Mouse (Mus musculus): Measurements from ENCODE around the gene Slc25a54.

Slc25a54 gene

DNA sequence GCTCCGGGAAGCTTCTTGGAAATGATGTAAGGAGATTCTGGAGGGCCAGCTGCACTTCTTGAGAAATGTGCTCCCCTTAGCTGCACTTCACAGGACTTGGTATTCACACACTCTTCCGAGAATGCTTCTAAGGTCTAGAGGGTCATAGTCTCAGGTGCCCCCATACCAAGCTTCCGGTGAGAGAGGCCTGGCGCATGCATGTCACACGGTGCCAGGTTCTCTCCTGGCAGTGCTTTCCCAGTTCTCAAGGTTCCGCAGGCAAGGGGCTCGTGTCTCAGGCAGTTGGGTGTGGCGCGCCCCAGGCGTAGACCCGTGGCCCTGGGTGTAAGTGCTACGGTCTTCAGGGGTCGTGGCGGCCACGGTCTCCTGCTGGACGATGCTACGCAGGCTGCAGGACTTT is at the start of gene Slc25a54:
TSS of gene Slc25a54 (plus strand) at position 301 of the 400 bp plus-strand sequence.
- in situ Hi-C loops (cut with MseI, MboI) = no loop called here

DNA sequence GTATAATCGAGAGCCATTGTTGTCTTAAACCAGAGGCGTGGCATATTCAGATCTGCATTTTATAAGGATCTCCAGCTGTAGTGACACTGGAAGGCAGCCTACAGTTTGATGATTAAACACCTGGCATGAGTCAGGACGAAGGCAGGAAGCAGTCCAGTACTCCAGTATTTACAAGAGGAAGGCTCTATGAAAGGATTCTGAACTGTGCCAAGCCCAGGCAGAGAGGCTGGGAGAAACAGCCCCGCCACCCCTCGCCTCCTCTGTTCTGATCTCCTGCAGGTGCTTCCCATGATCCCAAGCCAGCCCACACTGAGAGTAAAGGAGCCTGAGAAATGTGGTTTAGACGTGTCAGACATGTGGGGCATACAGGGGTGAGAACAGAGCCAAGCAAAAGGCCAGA is 49.5 kb upstream of the Slc25a54 start:
- in situ Hi-C loops (cut with MseI, MboI) = no loop called here

DNA sequence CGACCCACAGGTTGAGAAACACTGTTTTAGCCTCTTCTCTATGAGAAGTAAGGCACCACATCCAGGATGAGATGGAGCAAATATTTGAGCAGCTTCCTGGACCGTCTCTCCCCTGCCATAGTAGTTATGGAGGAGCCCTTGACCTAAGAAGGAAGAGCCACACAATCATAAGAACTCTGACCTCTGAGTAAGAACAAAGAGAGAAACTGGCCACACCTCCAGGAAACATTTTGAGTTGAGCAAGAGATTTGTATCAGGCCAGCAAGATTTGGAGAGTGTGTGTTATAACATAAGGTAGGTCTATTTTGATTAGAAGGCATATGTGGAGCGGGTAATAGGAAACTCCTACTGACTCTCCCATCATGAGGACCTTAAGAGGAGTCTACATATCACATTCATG is 48.6 kb upstream of the Slc25a54 start:
- in situ Hi-C loops (cut with MseI, MboI) = no loop called here

DNA sequence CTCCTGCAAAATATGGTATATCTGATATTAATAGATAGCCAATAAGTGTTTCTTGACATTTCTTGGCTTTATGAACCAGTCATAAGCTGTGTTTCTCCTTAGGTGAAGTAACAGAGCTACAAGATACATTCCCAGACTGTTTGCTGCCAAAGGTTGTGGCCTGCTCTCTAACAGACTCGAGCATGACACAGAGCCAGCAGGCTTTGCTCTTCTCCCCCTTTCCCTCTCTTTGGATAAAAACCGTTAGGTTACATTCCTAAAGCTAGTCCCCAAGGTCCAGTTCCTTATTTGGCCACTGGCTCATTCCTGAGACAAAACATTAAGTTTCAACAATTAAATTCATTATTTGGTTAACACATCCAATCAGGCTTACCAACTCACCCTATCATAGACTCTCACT is 48.0 kb upstream of the Slc25a54 start:
- in situ Hi-C loops (cut with MseI, MboI) = no loop called here

DNA sequence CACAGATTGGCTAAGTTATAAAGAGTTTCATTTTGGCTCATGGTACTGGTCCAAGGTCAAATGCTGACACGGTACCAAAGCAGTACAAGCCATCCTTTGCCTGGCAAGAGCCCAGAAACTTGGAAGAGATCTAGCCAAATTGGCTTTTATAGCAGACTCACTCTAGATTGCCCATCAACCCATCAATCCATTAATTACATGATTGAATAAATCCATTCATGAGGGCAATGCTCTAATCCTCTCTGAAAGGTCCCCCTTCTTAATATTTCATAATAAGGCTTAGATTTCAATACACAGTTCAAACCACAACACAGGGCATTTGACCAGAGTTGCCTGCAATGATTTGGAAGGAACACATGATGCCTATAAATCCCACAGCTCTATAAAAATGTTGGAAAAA is 45.9 kb upstream of the Slc25a54 start:
- in situ Hi-C loops (cut with MseI, MboI) = no loop called here

DNA sequence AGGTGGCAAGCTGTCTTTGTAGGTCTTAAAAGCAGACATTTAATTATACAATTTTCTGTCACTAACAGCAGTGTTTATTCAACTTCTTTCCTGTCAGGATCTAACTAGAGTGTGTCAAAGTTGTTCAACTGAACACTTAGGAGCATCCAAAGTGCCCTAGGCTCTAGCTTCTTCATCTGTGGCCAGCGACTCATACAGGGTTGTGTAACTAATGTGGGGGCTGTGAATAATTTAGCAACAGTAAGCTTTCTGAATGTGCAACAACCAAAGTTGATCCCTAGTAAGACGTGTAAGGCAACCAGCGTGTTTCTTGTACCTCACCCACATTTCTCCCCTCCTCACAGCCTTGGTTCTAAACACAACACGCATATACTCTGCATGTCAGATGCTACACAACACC is 39.4 kb upstream of the Slc25a54 start:
- in situ Hi-C loops (cut with MseI, MboI) = no loop called here

DNA sequence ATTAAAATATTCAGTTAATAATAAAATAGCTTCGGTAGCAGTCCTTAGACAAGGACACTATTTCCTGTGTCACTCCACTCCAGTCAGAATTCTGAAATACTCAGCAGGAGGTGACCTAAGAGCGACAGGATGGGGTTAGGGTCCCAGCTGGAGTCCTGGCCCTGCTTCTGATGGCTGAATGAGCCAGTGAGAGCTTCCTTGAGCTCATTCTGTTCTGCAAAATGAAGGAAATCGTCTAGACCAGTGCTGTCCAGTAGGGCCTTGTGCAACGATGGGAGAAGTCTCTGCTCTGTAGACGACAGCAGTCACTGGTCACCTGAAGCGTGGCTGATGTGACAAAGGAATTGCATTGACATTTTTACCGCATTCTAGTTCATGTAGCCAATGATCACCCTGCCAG is 36.9 kb upstream of the Slc25a54 start:
- in situ Hi-C loops (cut with MseI, MboI) = no loop called here

DNA sequence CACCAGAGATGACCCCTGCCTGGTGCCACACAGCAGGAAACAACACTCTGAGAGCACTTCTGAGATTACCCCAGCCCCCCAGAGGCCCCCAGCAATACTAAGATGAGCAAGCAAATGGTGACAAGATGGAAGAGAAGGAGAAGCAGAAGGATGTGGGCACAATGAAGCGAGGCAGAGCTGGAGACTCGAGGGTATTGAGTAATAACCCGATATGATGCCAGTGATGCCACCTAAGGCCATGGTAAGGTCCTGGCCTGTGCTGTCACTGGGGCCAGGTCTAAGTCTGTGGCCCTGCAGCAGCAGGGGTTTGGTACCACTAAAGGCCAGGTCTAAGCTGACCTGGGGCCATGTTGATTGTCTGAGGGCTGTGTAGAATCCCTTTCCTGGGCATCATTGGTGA is 33.8 kb upstream of the Slc25a54 start:
- in situ Hi-C loops (cut with MseI, MboI) = no loop called here

DNA sequence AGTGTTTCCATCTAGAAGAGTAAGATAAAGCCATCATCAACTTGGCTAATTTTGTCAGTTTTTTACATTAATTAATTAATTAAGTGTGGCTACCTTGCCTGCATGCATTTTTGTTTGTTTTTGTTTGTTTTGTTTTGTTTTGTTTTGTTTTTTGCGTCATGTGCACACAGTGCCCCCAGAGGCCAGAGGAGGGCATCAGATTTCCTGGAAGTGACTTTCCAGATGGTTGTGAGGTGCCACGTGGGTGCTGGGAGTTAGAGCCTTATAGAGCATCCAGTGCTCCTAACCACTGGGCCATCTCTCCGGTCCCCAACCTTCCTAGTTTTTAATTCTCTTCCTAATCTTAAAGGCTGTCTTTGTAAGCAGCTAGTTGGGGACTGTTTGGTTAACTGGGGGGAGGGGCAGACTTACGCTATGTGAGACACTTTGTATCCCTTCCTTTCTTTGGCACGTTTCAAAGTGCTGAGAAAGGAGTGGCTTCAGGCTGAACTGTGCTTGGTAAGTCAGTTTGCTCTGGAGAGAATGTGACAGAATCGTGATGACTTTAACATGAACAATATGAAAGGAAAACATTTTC is 32.5 kb upstream of the Slc25a54 start:
- in situ Hi-C loops (cut with MseI, MboI) = no loop called here

DNA sequence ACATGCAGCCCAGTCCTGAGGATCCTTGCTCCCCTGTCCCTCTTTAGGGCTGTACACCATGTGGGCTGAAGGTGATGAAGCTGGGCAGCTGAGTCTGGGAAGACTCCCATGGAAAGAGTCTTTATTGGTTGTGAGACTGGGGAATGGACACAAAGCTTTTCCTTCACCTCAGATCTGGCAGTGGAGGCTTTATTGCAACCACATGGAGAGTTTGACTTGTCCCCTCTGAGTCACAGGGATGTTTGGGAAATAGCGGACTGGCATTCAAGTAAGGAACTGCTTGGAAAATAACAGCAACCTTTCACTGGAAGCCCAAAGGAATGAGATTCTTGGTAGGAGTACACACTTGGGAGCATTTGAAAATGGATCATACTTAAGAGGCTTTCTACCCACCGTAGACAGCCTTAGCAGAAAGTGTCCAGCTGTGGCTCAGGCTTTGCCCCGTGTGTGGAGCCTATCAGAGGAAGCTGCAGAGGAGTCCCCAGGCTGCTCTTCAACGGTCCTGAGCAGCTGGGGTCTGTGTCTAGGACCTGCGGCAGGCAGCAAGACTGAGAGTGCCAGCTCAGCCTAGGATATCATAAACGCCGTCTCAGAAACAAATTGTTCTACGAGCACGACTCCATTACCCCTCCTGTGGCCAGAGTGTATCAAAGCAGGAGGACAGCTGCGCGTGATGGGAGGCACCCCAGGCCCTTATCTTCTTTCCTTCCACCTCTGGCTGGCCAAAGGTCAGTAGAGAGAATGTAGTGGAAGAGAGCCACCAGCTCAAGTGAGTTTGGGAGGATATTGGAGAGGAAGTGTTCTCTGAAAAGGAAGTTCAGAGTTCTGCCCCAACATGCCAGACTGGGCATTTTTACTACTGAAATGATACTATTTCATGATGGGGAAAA is 29.0 kb upstream of the Slc25a54 start:
- in situ Hi-C loops (cut with MseI, MboI) = no loop called here

DNA sequence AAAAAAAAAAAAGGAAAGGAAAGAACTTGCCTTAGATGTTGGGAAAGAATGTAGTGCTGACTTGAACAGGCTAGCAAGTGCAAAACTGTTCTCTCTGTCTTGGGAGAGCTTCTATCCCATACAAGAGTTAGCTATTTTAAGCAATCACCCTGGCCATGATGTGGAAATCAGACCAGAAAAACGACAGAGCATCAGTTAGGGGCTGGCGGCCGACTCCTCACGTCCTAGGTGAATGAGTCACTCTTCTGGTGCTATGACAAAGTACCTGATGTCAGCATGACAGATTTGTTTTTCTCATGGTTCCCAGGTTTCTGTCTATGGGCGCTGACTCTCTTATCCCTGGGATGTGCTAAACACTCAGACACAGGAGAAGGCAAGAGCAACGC is 28.3 kb upstream of the Slc25a54 start:
- in situ Hi-C loops (cut with MseI, MboI) = no loop called here

DNA sequence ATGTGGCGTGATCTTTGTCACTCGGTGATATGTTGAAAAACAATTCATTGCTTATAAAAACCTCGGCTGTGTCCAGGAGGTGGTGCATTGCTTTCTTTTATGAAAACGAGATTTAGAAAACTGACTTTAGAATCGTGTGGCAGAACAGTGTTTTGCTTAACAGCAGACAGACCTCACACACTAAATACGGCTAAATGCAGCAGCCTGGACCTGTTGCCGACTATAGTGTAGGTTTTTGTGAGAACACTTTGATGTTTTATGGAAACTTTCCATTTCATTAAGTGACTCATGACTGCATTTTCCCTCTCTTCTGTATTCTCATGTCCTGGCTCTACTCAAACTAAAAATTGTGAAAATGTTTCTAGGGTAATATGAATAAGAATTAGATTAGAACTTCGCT is 20.4 kb upstream of the Slc25a54 start:
- in situ Hi-C loops (cut with MseI, MboI) = loop anchor here in 1 of 2 experiments (5.0 kb wide), 1 partner anchor 33 kb away; the partner anchor contains the start of gene Fam102b

DNA sequence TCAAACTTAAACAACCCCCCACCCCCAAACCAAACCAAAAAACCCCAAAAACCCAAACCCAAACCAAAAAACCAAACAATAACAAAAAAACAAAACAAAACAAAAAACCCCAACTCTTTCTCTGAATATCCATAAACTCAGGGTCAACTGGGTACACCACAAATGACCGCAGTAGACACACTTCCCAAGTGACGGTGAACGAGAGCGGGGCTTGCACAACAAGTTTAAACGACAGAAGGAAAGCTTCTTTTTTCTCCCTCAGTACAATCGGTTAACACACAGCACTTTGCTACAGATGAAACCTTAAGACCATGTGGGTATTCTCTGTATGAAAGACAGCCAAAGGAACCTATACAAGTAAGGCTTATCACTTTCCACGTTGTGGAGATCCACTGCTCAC is 17.9 kb upstream of the Slc25a54 start:
- in situ Hi-C loops (cut with MseI, MboI) = loop anchor here in 1 of 2 experiments (5.0 kb wide), 1 partner anchor 35 kb away; the partner anchor contains the start of gene Fam102b

DNA sequence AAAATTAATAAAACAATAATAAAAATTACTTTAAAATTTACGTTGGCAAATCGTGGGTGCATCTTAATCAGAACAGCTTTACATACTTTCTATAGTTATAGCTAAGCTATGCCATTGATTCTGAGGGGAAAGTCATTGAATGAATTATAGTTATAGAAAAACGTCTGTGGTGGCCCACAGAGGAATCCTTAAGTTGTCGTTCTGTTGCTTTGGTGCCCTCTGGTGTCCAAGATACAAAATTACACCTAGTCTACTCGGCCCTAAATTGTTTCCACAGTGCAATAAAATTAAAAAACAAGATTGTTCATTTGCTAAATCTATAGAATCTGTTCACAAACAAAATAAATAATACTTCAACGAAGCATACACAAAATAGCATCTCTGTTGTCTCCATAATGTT is 17.3 kb upstream of the Slc25a54 start:
- in situ Hi-C loops (cut with MseI, MboI) = loop anchor here in 1 of 2 experiments (5.0 kb wide), 1 partner anchor 36 kb away; the partner anchor contains the start of gene Fam102b

DNA sequence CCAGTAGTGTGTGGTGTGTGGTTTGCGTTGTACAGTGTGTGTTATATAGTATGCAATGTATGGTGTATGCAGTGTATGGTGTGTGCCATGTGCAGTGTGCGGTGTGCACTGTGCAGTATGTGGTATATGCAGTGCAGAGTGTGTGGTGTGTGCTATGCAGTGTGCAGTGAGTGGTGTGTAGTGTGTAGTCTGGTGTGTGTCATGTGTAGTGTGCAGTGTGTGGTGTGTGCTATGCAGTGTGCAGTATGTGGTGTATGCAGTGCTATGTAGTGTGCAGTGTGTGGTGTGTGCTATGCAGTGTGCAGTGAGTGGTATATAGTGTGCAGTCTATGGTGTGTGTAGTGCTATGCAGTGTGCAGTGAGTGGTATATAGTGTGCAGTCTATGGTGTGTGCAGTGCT is 4.1 kb downstream of the Slc25a54 start:
- in situ Hi-C loops (cut with MseI, MboI) = no loop called here

DNA sequence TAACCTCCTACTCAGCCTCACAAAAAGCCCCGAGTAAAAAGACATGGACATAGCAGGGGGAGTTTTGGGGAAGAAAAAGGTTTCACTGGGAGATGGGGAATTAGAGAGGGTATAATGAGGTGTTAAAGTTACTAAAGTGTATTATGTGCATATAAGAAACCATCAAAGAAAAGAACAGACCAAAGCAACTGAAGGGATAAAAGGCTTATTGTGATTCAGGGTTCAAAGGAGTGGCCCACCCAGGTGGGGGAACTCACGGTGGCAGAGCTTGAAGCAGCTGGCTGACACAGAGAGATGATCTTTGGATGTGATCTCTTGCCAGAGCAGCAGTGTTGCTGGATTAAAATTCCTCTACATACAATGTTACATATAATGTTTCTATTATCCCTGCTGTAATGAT is 8.2 kb downstream of the Slc25a54 start:
- in situ Hi-C loops (cut with MseI, MboI) = no loop called here

DNA sequence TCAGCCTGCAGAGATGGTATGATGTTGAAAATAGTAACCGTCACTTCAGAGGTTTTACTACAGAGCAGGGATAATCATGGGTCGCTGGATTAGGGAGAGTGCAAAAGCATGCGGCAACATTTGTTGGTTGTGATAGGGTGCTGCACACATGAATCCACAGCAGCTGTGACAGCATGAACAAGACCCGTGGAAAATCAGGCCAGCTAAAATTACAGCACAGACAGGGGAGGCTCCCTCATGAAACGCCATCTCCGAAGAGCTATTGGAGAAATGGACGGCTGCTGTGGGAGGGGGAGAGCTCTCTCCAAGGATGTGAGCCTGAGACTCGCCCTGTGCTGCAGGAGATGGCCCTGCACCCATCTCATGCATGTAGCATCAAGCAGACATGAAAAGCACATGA is 24.4 kb downstream of the Slc25a54 start:
- in situ Hi-C loops (cut with MseI, MboI) = no loop called here

DNA sequence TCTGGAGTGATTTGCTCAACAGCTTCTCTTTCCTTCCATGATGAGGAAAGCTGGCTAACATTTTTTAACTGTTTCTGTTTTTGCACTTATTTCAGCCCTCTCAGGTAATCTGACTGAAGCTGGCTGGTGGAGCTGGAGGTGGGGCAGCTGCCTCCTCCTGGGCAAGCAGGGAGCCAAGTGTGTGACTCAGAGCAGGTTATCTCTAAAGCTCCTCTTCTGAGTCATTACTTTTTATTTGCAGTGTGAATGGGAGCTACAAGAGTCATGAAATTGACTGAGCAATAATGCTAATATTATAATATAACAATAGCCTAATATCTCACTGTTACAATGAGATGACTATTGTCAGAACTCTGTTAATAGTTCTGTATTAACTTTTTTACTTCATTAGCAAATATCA is 36.9 kb downstream of the Slc25a54 start:
- in situ Hi-C loops (cut with MseI, MboI) = no loop called here

DNA sequence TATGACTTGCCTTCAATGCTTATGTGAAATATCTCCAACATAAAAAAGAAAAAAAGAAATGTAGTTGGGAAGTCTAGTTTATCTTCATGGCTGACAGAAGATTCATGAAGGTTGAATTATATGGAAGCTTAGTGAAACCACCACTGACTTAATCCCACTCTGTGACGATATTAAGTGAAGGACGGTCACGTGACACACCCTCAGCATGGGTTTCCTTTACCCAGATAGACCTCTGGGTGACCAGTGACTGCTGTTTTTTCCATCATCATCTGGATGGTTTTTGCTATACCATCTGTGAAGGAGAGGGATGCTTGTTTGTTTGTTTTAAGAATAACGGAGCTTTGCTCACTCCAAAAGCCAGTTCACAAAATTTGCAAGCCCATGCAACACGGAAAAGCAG is 39.3 kb downstream of the Slc25a54 start:
- in situ Hi-C loops (cut with MseI, MboI) = no loop called here

DNA sequence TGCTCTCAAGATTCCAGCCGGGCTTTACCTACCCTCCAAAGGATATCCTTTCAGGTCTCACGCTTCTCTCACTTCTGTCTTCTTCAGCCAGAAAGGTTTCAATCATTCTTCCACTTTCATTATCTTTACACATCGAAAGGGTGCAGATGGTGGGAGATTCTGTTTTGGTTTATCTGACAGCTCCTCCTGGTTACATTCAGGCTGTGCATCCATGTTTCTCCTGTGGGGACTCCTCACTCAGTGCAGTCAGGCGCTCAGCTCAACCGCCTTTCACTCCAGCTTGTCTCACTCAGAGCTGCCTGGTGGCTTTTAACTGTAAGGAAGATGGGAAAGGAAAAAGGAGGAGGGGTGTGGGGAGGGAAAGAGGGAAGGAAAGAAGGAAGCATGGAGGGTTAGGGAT is 39.7 kb downstream of the Slc25a54 start:
- in situ Hi-C loops (cut with MseI, MboI) = no loop called here

DNA sequence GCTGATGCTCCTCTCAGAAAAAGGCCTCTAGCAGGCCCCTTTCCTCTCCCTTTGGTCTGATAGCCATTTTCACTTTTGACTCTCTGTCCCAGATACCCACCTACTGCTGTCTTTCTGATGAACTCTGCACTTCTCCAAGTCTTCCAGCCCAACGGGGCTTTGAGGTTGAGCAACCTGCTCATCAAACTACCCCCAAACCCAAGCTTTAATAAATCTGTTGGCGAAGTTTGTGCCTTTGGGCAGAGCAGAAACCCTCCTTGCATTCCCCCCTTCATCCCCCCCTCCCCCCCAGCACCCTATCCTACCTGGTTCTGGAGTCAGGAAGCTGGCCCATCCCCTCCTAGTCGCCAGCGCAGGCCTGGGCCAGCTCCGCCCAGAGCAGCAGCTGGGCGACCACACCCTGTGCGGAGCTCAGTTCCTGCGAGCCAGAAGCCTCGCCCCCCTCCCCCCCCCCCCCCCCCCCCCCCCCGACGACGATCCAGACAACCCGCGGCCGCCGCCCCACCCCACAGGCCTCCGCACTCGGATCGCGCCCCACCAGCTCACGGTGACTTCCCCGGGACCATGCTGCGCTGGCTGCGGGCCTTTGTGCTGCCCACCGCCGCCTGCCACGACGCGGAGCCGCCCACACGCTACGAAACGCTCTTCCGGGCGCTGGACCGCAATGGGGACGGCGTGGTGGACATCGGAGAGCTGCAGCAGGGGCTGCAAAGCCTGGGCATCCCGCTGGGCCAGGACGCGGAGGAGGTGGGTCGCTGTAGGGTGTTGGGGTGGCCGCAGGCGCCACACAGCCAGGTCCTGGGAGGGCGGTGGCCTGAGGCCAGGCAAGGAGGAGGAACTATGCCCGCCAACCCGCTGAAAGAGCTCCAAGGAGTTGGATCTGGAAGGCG is 42.6 kb downstream of the Slc25a54 start, which contains the start of gene Slc25a24:
TSS of gene Slc25a24 (plus strand) at position 509 of the 890 bp plus-strand sequence.
- in situ Hi-C loops (cut with MseI, MboI) = no loop called here

DNA sequence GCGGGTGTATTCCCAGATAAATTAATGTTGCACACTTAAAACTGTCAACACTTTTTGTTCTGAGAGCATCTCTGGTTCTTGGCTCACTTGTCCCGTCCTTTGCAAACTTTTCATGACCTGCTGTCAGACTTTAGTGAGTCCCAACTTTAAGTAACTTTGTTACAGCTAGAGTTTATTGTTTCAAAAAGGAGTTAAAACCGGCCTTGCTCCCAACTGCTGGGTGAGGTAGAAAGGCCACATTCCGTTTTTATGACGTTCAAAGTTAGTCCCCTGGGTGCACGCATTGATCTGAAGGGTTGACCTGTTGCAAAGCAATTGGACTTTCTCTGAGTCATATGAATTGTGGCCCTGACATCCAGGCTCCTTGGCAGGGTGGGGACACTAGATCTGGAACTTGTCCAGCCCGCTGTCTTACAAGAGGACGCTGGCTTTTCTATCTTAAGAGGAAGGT is 43.3 kb downstream of the Slc25a54 start:
- in situ Hi-C loops (cut with MseI, MboI) = no loop called here
